Mouse (Mus musculus) hindbrain, embryonic 14.5 days (tissue): ENCODE measurements at regions not wholly inside any gene's neighbourhood (a gene's known extent, or its start where the extent isn't known, plus 50 kb on each side); places are given as distances from the start of the nearest gene placed in this dataset.

Source experiments
- ATAC-seq: fragments of 200-750 bp; cut with Nextera tagmentation; 2 replicates; pipeline ENCODE4 v1.8.0; 2017; ENCODE audit warnings: moderate number of reproducible peaks, mild to moderate bottlenecking, moderate TSS enrichment, moderate library complexity; ENCODE audit not compliant: low FRiP score
- DNase-seq: peaks from one replicate; pipeline ENCODE4 v3.0.0-alpha.2; 2015; ENCODE audit warnings: low spot score
- H3K27ac ChIP-seq: fragments of 300-500 bp; sonication (generic); 2 replicates; pipeline ENCODE4 v1.5.1; 2014; ENCODE audit warnings: mild to moderate bottlenecking, moderate library complexity
- H3K27me3 ChIP-seq: fragments of 300-500 bp; sonication (generic); 2 replicates; pipeline ENCODE4 v1.6.1; 2014; ENCODE audit warnings: mild to moderate bottlenecking, low read length, mixed read lengths; ENCODE audit not compliant: control insufficient read depth, insufficient read depth
- H3K36me3 ChIP-seq: fragments of 300-500 bp; sonication (generic); replicated peaks from 2 replicates; pipeline ENCODE4 v1.6.1; 2014; ENCODE audit not compliant: control insufficient read depth, insufficient read depth
- H3K4me1 ChIP-seq: fragments of 300-500 bp; sonication (generic); replicated peaks from 2 replicates; pipeline ENCODE4 v1.6.1; 2014; ENCODE audit warnings: antibody characterized with exemption, low read length, mixed read lengths; ENCODE audit not compliant: control insufficient read depth, insufficient read depth
- H3K4me2 ChIP-seq: fragments of 300-500 bp; sonication (generic); replicated peaks from 2 replicates; pipeline ENCODE4 v1.6.1; 2014; ENCODE audit warnings: mild to moderate bottlenecking, moderate library complexity
- H3K4me3 ChIP-seq: fragments of 300-500 bp; sonication (generic); replicated peaks from 2 replicates; pipeline ENCODE4 v1.5.1; 2014; ENCODE audit warnings: mild to moderate bottlenecking, low read length
- H3K9ac ChIP-seq: fragments of 300-500 bp; sonication (generic); 2 replicates; pipeline ENCODE4 v1.6.1; 2014
- H3K9me3 ChIP-seq: fragments of 300-500 bp; sonication (generic); 2 replicates; pipeline ENCODE4 v1.6.1; 2016; ENCODE audit warnings: low read length; ENCODE audit not compliant: control insufficient read depth
- WGBS: fragments of 180-500 bp; shearing (Covaris S2); extraction: QIAGEN DNeasy Blood & Tissue Kit; methylation state at CpG from one replicate; pipeline ENCODE4 v1.1.7; 2014; 5-methylcytosine and 5-hydroxymethylcytosine counted together

GRCm38 (mm10) chr11:38143436-38143835 lies 907.7 kb upstream of the Tenm2 start:
- WGBS, result 74% methylated on average over 2 of the region's 2 CpGs
- no peaks in the 10 kb centered on the region for H3K9me3 ChIP-seq
- no peak overlapping the region for H3K9ac ChIP-seq
- no peaks in the 10 kb centered on the region for H3K36me3 ChIP-seq
- ATAC-seq (no peak), DNase-seq (no peak)
- no peak overlapping the region for H3K4me3 ChIP-seq
- no peak overlapping the region for H3K4me2 ChIP-seq
- no peaks in the 10 kb centered on the region for H3K27me3 ChIP-seq
- H3K27ac ChIP-seq, result no peak overlapping the region
- H3K4me1 ChIP-seq, result no peaks in the 10 kb centered on the region

- Histone ChIP-seq H3K4me1 (no peaks in the 10 kb centered on the region), H3K27me3 (no peaks in the 10 kb centered on the region), H3K4me2 (no peak overlapping the region), H3K4me3 (no peak overlapping the region), H3K27ac (no peak overlapping the region), H3K9ac (no peak overlapping the region), H3K36me3 (no peaks in the 10 kb centered on the region), H3K9me3 (no peaks in the 10 kb centered on the region)
- ATAC-seq (no peak), DNase-seq (no peak)
Observed at GRCm38 (mm10) chr11:38128851-38129250, 893.1 kb upstream of the Tenm2 start.

GRCm38 (mm10) chr11:38123789-38124330 lies 888.1 kb upstream of the Tenm2 start:
- DNase-seq (no peak), ATAC-seq (no peak)
- H3K9me3 ChIP-seq, result no peaks in the 10 kb centered on the region
- H3K27ac ChIP-seq, result no peak overlapping the region
- no peak overlapping the region for H3K4me3 ChIP-seq
- no peaks in the 10 kb centered on the region for H3K27me3 ChIP-seq
- no peaks in the 10 kb centered on the region for H3K36me3 ChIP-seq
- WGBS, result 86% methylated on average over 2 of the region's 2 CpGs
- H3K4me2 ChIP-seq, result no peak overlapping the region
- H3K4me1 ChIP-seq, result no peaks in the 10 kb centered on the region
- no peak overlapping the region for H3K9ac ChIP-seq

- 63% methylated on average over 1 of the region's 1 CpGs for WGBS
- no peaks in the 10 kb centered on the region for H3K4me1 ChIP-seq
- no peak for ATAC-seq
- no peaks in the 10 kb centered on the region for H3K36me3 ChIP-seq
- no peak overlapping the region for H3K27ac ChIP-seq
- no peaks in the 10 kb centered on the region for H3K27me3 ChIP-seq
- no peak for DNase-seq
- H3K9me3 ChIP-seq, result no peaks in the 10 kb centered on the region
- no peak overlapping the region for H3K9ac ChIP-seq
- no peak overlapping the region for H3K4me3 ChIP-seq
- no peak overlapping the region for H3K4me2 ChIP-seq
Observed at GRCm38 (mm10) chr11:38122474-38122873, 886.7 kb upstream of the Tenm2 start.

- H3K9ac ChIP-seq, result no peak overlapping the region
- no peak overlapping the region for H3K4me2 ChIP-seq
- no peak overlapping the region for H3K4me3 ChIP-seq
- no peaks in the 10 kb centered on the region for H3K27me3 ChIP-seq
- no peak for ATAC-seq
- WGBS, result 18% methylated on average over 8 of the region's 8 CpGs
- H3K9me3 ChIP-seq, result no peaks in the 10 kb centered on the region
- no peaks in the 10 kb centered on the region for H3K36me3 ChIP-seq
- H3K4me1 ChIP-seq, result no peaks in the 10 kb centered on the region
- H3K27ac ChIP-seq, result no peak overlapping the region
- DNase-seq, result no peak
Observed at GRCm38 (mm10) chr11:38121051-38121616, 885.4 kb upstream of the Tenm2 start.

GRCm38 (mm10) chr11:38117741-38118140 lies 882.0 kb upstream of the Tenm2 start:
- DNase-seq, result no peak
- WGBS, result 81% methylated on average over 5 of the region's 5 CpGs

GRCm38 (mm10) chr11:38092202-38092601 lies 856.4 kb upstream of the Tenm2 start:
- no peaks in the 10 kb centered on the region for H3K9me3 ChIP-seq
- H3K4me3 ChIP-seq, result no peak overlapping the region
- no peaks in the 10 kb centered on the region for H3K4me1 ChIP-seq
- DNase-seq (no peak), ATAC-seq (no peak)
- no peak overlapping the region for H3K4me2 ChIP-seq
- no peaks in the 10 kb centered on the region for H3K36me3 ChIP-seq
- no peak overlapping the region for H3K9ac ChIP-seq
- H3K27ac ChIP-seq, result no peak overlapping the region
- 78% methylated on average over 2 of the region's 2 CpGs for WGBS
- H3K27me3 ChIP-seq, result no peaks in the 10 kb centered on the region

More at GRCm38 (mm10) chr11:38117741-38118140, 882.0 kb upstream of the Tenm2 start:
- ATAC-seq, result no peak
- no peaks in the 10 kb centered on the region for H3K9me3 ChIP-seq
- H3K27me3 ChIP-seq, result no peaks in the 10 kb centered on the region
- no peak overlapping the region for H3K4me2 ChIP-seq
- H3K27ac ChIP-seq, result no peak overlapping the region
- H3K4me1 ChIP-seq, result no peaks in the 10 kb centered on the region
- no peaks in the 10 kb centered on the region for H3K36me3 ChIP-seq
- no peak overlapping the region for H3K9ac ChIP-seq
- H3K4me3 ChIP-seq, result no peak overlapping the region

- Histone ChIP-seq H3K36me3 (no peaks in the 10 kb centered on the region), H3K4me3 (no peak overlapping the region), H3K27me3 (no peaks in the 10 kb centered on the region), H3K4me1 (no peaks in the 10 kb centered on the region), H3K9ac (no peak overlapping the region), H3K4me2 (no peak overlapping the region; the same call in 1 of the 2 replicates), H3K27ac (no peak overlapping the region), H3K9me3 (no peaks in the 10 kb centered on the region)
- DNase-seq (no peak), ATAC-seq (no peak; the same call in 1 of the 2 replicates)
- WGBS, result 62% methylated on average over 11 of the region's 11 CpGs
Observed at GRCm38 (mm10) chr11:38075171-38075732, 839.5 kb upstream of the Tenm2 start.

GRCm38 (mm10) chr11:38069635-38070034 lies 833.9 kb upstream of the Tenm2 start:
- Histone ChIP-seq H3K36me3 (no peaks in the 10 kb centered on the region), H3K27me3 (no peaks in the 10 kb centered on the region; the same call in 1 of the 2 replicates), H3K27ac (no peak overlapping the region), H3K9me3 (no peaks in the 10 kb centered on the region), H3K9ac (no peak overlapping the region), H3K4me1 (no peaks in the 10 kb centered on the region), H3K4me2 (no peak overlapping the region), H3K4me3 (no peak overlapping the region)
- ATAC-seq, result no peak
- 79% methylated on average over 4 of the region's 4 CpGs for WGBS
- no peak for DNase-seq
